Mouse (Mus musculus) liver, embryonic 13.5 days (tissue): ENCODE results near the gene Shank2. TPM values are rescaled to one million over a fixed set of nuclear protein-coding genes. Genes with fewer than 3 reads are reported as not detected.
A peak's percentile ranks its signal among the peaks of the same experiment; 100 is the strongest.

Experiments used
- ATAC-seq: fragments of 200-750 bp; cut with Nextera tagmentation; 2 replicates; pipeline ENCODE4 v1.8.0; 2017; ENCODE audit warnings: low read depth, mild to moderate bottlenecking, moderate number of reproducible peaks, moderate library complexity
- DNase-seq: peaks from one replicate; pipeline ENCODE4 v3.0.0; 2022
- H3K27ac ChIP-seq: fragments of 300-500 bp; sonication (generic); 2 replicates; pipeline ENCODE4 v1.5.1; 2015; ENCODE audit warnings: moderate library complexity, mild to moderate bottlenecking, inconsistent platforms
- H3K27me3 ChIP-seq: fragments of 300-500 bp; sonication (generic); 2 replicates; pipeline ENCODE4 v1.6.1; 2015; ENCODE audit warnings: mild to moderate bottlenecking, inconsistent platforms
- H3K36me3 ChIP-seq: fragments of 300-500 bp; sonication (generic); 2 replicates; pipeline ENCODE4 v1.6.1; 2015; ENCODE audit warnings: mild to moderate bottlenecking, inconsistent platforms
- H3K4me1 ChIP-seq: fragments of 300-500 bp; sonication (generic); replicated peaks from 2 replicates; pipeline ENCODE4 v1.6.1; 2015; ENCODE audit warnings: inconsistent platforms
- H3K4me2 ChIP-seq: fragments of 300-500 bp; sonication (generic); 2 replicates; pipeline ENCODE4 v1.6.1; 2015; ENCODE audit warnings: inconsistent platforms, mild to moderate bottlenecking, moderate library complexity
- H3K4me3 ChIP-seq: fragments of 300-500 bp; sonication (generic); replicated peaks from 2 replicates; pipeline ENCODE4 v1.5.1; 2015; ENCODE audit warnings: mild to moderate bottlenecking, inconsistent platforms
- H3K9ac ChIP-seq: fragments of 300-500 bp; sonication (generic); 2 replicates; pipeline ENCODE4 v1.6.1; 2015; ENCODE audit warnings: mild to moderate bottlenecking, inconsistent platforms
- H3K9me3 ChIP-seq: fragments of 300-500 bp; sonication (generic); replicated peaks from 2 replicates; pipeline ENCODE4 v1.6.1; 2016; ENCODE audit warnings: inconsistent platforms
- WGBS: fragments of 180-500 bp; shearing (Covaris S2); methylation state at CpG from one replicate; pipeline ENCODE4 v1.1.7; 2015; ENCODE audit not compliant: insufficient replicate concordance; 5-methylcytosine and 5-hydroxymethylcytosine counted together
- polyA plus RNA-seq: library from polyadenylated mRNA; unstranded; fragments of >200 nt; fragmentation: Nextera tagmentation; extraction: Ambion mirVana; gene quantifications from 2 replicates; pipeline ENCODE4 v1.2.1, GENCODE M21; 2015

The Shank2 gene
- polyA plus RNA-seq, 1 experiment from 2014 or later, result 0.30 TPM

DNA sequence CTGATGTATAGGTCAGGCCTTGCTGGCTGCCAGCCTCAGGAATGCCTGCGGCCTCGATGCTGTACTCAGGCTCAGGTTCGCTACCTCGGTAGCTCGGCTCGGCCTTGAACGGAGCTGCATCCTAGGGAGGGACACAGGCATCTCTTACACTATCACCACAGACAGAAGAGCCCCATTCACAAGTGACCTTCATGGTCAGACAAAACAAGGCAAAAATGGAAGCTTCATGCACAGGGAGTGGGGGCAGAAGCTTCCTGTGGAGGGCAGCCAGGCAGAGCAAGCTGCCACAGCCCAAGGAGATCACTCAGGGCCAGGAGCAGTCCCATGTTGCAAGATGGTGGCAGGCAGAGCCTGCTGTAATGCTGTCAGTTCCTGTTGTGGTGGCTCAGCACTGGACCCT, 437.1 kb downstream of the Shank2 start:
- DNase-seq, result no peak
- 93% methylated on average over 7 of the region's 7 CpGs for WGBS
- no peak overlapping the region for H3K4me2 ChIP-seq
- H3K4me3 ChIP-seq, result no peak overlapping the region
- no peak overlapping the region for H3K9ac ChIP-seq
- no peak for ATAC-seq
- H3K27ac ChIP-seq, result no peak overlapping the region
- H3K9me3 ChIP-seq, result no peaks in the 10 kb centered on the region
- peaks cover 69% of the 10 kb centered on the region for H3K36me3 ChIP-seq
- H3K4me1 ChIP-seq, result no peaks in the 10 kb centered on the region
- H3K27me3 ChIP-seq, result no peaks in the 10 kb centered on the region

- Histone ChIP-seq H3K4me3 (no peak overlapping the region), H3K27ac (no peak overlapping the region), H3K9me3 (no peaks in the 10 kb centered on the region), H3K27me3 (no peaks in the 10 kb centered on the region), H3K9ac (no peak overlapping the region), H3K4me2 (no peak overlapping the region), H3K4me1 (no peaks in the 10 kb centered on the region), H3K36me3 (peaks cover 80% of the 10 kb centered on the region)
- WGBS, result 75% methylated on average over 11 of the region's 11 CpGs
- no peak for DNase-seq
- no peak for ATAC-seq
Measured at GRCm38 (mm10) chr7:144441466-144441865, 439.7 kb downstream of the Shank2 start.

DNA sequence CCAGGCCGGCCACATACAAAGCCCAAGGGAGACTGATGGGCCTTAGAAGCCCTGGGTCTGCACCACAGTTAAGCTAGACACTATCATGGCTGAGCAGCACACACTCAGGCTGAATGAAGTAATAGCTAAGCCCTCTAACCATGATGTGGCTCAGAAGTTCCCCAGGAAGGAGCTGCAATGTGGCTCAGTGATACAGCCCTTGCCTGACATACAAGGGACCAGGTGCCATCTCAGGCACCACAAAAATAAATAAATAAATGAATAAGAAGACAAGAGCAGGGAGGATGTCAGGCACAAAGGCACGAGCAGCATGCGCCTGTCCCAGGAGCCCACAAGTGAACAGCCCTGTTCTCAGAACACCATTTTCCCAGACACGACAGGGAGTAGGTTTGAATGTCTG, 440.2 kb downstream of the Shank2 start:
- WGBS, result 69% methylated on average over 4 of the region's 4 CpGs
- H3K9ac ChIP-seq, result no peak overlapping the region
- no peaks in the 10 kb centered on the region for H3K9me3 ChIP-seq
- no peak overlapping the region for H3K4me3 ChIP-seq
- H3K4me2 ChIP-seq, result no peak overlapping the region
- peaks cover 74% of the 10 kb centered on the region for H3K36me3 ChIP-seq
- no peak overlapping the region for H3K27ac ChIP-seq
- no peaks in the 10 kb centered on the region for H3K4me1 ChIP-seq
- no peak for ATAC-seq
- DNase-seq, result no peak
- H3K27me3 ChIP-seq, result no peaks in the 10 kb centered on the region

DNA sequence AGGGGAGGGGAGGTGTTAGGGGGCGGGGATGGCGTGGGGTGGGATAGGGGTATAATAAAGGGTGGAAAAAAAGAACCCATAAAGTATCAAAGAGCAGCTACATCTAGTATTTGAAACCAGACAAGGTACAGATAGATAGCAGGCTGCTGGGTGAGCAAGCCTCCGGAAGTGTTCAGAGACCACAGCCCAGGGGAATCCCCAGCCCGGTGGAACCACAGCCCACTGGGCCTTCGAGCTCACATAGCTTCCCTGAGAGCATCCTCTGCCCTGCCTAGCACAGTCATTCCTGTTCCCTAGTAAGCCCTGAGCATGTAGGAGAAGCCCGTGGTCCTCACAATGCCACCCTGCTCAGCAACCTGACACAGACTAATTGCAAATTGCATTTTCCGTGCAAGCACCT, 443.1 kb downstream of the Shank2 start:
- H3K27ac ChIP-seq, result no peak overlapping the region
- peaks cover 67% of the 10 kb centered on the region for H3K36me3 ChIP-seq
- H3K9ac ChIP-seq, result no peak overlapping the region
- H3K4me1 ChIP-seq, result no peaks in the 10 kb centered on the region
- 45% methylated on average over 7 of the region's 7 CpGs for WGBS
- ATAC-seq (no peak), DNase-seq (no peak)
- no peak overlapping the region for H3K4me2 ChIP-seq
- no peaks in the 10 kb centered on the region for H3K9me3 ChIP-seq
- no peaks in the 10 kb centered on the region for H3K27me3 ChIP-seq
- H3K4me3 ChIP-seq, result no peak overlapping the region

GRCm38 (mm10) chr7:144447146-144447545, 445.4 kb downstream of the Shank2 start:
- peaks cover 66% of the 10 kb centered on the region for H3K36me3 ChIP-seq
- DNase-seq, result no peak

DNA sequence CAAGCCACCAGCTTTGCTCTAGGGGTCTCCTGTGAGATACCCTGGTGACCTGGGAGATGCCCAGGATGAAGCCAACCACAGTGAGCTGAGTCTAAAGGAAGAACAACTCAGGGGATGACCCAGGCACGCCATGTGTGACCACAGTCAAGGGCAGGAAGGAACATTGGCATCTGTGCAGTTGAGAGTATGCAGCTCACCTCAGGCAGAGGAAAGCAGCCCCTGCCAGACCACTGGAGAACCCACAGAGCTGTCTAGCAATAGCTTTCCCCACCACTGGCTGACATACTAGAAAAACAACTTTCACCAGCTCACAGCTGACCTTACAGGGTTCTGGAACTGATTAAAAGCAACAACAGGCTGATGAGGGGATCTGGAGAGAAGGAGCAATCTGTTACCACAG, 446.5 kb downstream of the Shank2 start:
- Histone ChIP-seq H3K36me3 (peaks cover 71% of the 10 kb centered on the region), H3K9ac (no peak overlapping the region)

More at GRCm38 (mm10) chr7:144447146-144447545, 445.4 kb downstream of the Shank2 start:
- H3K4me3 ChIP-seq, result no peak overlapping the region
- H3K4me2 ChIP-seq, result no peak overlapping the region
- no peak overlapping the region for H3K27ac ChIP-seq
- WGBS, result 10% methylated on average over 3 of the region's 3 CpGs
- no peak overlapping the region for H3K9ac ChIP-seq
- ATAC-seq, result peak; percentile 32; the same call in 1 of the 2 replicates
- H3K27me3 ChIP-seq, result no peaks in the 10 kb centered on the region
- H3K9me3 ChIP-seq, result no peaks in the 10 kb centered on the region
- no peaks in the 10 kb centered on the region for H3K4me1 ChIP-seq

DNA sequence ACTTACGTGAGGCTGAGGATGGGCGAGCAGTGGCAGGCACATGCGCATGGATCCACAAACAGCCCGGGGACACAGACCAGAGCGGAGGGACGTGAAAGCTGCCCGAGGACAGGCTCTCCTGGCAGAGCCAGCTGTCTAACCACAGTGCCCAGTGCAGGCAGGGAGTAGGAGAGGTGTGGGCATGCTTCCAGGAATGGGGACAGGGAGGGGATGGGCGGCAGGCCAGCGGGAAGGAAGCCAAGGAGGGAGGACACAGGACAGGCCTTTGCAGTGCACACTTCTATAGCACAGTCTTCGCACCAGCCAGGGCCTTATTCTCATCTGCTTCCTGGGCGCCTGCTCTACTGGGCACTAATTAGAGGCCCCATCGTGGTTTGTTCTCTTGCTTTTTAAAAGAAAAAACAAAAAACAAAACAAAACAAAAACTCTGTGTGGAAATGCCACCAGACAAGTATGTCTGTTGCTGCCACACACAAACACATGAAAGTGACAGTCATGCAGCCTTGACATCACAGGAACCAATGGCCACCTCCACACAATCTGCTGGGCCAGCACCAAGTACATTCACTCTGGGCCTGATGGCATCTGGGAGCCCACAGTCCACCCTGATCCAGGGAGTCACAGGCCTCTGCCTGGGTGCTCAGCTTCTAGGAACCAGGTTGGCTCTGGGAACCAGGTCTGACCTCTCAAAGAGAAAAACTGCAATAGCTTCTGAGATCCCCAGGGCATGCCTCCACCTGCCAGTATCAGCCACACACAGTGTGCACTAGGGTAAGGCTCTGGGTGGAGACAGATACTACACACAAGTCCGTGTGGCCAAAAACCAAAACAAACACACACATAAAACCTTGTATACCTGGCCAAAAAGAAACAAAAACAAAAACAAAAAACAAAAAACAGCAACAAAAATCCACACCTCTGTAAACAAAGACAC, 448.2 kb downstream of the Shank2 start:
- no peak overlapping the region for H3K9ac ChIP-seq
- no peaks in the 10 kb centered on the region for H3K27me3 ChIP-seq
- no peak overlapping the region for H3K4me2 ChIP-seq
- H3K4me1 ChIP-seq, result no peaks in the 10 kb centered on the region
- WGBS, result 86% methylated on average over 13 of the region's 13 CpGs
- peaks cover 86% of the 10 kb centered on the region for H3K36me3 ChIP-seq
- no peak overlapping the region for H3K27ac ChIP-seq
- no peaks in the 10 kb centered on the region for H3K9me3 ChIP-seq
- DNase-seq (no peak), ATAC-seq (no peak)
- H3K4me3 ChIP-seq, result no peak overlapping the region

More for the DNA sequence above, 446.5 kb downstream of the Shank2 start:
- 66% methylated on average over 1 of the region's 1 CpGs for WGBS
- no peak overlapping the region for H3K4me3 ChIP-seq
- no peak overlapping the region for H3K4me2 ChIP-seq
- H3K9me3 ChIP-seq, result no peaks in the 10 kb centered on the region
- no peak overlapping the region for H3K27ac ChIP-seq
- ATAC-seq, result no peak
- H3K4me1 ChIP-seq, result no peaks in the 10 kb centered on the region
- no peaks in the 10 kb centered on the region for H3K27me3 ChIP-seq
- DNase-seq, result no peak

DNA sequence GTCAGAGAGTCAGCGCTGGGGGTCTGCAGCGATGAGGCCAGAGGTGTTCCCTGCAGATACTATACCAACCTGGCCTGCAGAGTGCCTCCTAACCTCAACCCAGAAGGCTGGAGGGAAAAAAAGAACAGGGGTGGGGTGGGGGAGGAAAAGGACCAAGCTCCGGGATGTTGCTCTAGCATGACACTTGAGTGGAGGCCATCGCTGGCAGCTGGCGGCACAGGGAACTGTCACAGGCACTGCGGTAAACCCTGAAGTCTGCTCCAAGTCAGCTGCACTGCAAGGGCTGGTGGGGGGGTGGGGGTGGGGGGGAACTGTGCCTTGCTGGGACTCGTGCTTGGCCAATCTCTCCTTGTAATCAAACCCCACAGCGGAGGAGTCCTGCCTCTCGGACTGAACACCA, 448.9 kb downstream of the Shank2 start:
- no peaks in the 10 kb centered on the region for H3K9me3 ChIP-seq
- no peak overlapping the region for H3K4me2 ChIP-seq
- no peaks in the 10 kb centered on the region for H3K27me3 ChIP-seq
- no peak overlapping the region for H3K4me3 ChIP-seq
- no peak for ATAC-seq
- no peak overlapping the region for H3K27ac ChIP-seq
- no peaks in the 10 kb centered on the region for H3K4me1 ChIP-seq
- 82% methylated on average over 9 of the region's 9 CpGs for WGBS
- H3K9ac ChIP-seq, result no peak overlapping the region
- H3K36me3 ChIP-seq, result peaks cover 86% of the 10 kb centered on the region
- DNase-seq, result no peak

DNA sequence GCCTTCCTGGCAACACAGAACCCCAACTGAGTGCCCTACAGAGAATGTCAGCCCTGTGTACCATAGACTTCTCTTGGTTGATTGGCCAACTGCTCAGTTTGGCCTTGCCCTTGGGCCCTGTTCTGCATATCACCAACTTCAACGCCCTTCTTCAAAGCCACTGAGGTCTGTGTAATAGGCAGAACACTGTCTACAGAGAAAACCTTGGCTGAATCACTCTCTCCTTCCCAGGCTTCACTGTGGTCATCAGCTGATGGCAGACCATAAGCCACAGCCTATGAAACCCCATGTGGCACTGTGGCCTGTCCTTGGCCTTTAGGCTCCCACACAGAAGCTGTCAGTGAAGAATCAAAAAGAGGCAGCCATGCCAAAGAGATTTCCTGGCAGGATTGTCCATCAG, 457.2 kb downstream of the Shank2 start:
- WGBS, result 79% methylated on average over 1 of the region's 1 CpGs
- no peak overlapping the region for H3K4me2 ChIP-seq
- H3K9ac ChIP-seq, result no peak overlapping the region
- H3K27ac ChIP-seq, result no peak overlapping the region
- ATAC-seq, result no peak
- H3K4me1 ChIP-seq, result no peaks in the 10 kb centered on the region
- no peaks in the 10 kb centered on the region for H3K9me3 ChIP-seq
- no peaks in the 10 kb centered on the region for H3K27me3 ChIP-seq
- peaks cover 99% of the 10 kb centered on the region for H3K36me3 ChIP-seq
- no peak for DNase-seq
- no peak overlapping the region for H3K4me3 ChIP-seq

GRCm38 (mm10) chr7:144461246-144461902, 459.6 kb downstream of the Shank2 start:
- WGBS, result 81% methylated on average over 6 of the region's 6 CpGs
- no peak overlapping the region for H3K4me2 ChIP-seq
- H3K4me3 ChIP-seq, result no peak overlapping the region
- no peaks in the 10 kb centered on the region for H3K27me3 ChIP-seq
- no peaks in the 10 kb centered on the region for H3K4me1 ChIP-seq
- H3K9ac ChIP-seq, result no peak overlapping the region
- DNase-seq, result no peak
- no peaks in the 10 kb centered on the region for H3K9me3 ChIP-seq
- ATAC-seq, result no peak
- peaks cover 92% of the 10 kb centered on the region for H3K36me3 ChIP-seq
- H3K27ac ChIP-seq, result no peak overlapping the region

GRCm38 (mm10) chr7:144462577-144462976, 460.8 kb downstream of the Shank2 start:
- Histone ChIP-seq H3K4me2 (no peak overlapping the region), H3K36me3 (peaks cover 80% of the 10 kb centered on the region), H3K4me3 (no peak overlapping the region), H3K9me3 (no peaks in the 10 kb centered on the region), H3K27ac (no peak overlapping the region), H3K4me1 (0 out of 2 replicates have a peak, but pooled peaks cover under 1% of the 10 kb centered on the region), H3K9ac (no peak overlapping the region), H3K27me3 (no peaks in the 10 kb centered on the region)
- 82% methylated on average over 7 of the region's 7 CpGs for WGBS
- ATAC-seq, result no peak
- DNase-seq, result no peak
